Mouse (Mus musculus) midbrain, embryonic 10.5 days (tissue): ENCODE data around the gene Strn3. TPM values are rescaled to one million over a fixed set of nuclear protein-coding genes. Genes with fewer than 3 reads are reported as not detected.

Experiments
- DNase-seq: peaks from one replicate; pipeline ENCODE4 v3.0.0-alpha.2; 2017; ENCODE audit warnings: low spot score
- H3K27ac ChIP-seq: fragments of 300-500 bp; sonication (generic); replicated peaks from 2 replicates; pipeline ENCODE4 v1.5.1; 2016; ENCODE audit warnings: mild to moderate bottlenecking
- H3K27me3 ChIP-seq: fragments of 300-500 bp; sonication (generic); 2 replicates; pipeline ENCODE4 v1.6.1; 2016; ENCODE audit warnings: low read depth, mild to moderate bottlenecking; ENCODE audit not compliant: poor library complexity, severe bottlenecking
- H3K36me3 ChIP-seq: fragments of 300-500 bp; sonication (generic); 2 replicates; pipeline ENCODE4 v1.6.1; 2016; ENCODE audit warnings: mild to moderate bottlenecking, moderate library complexity
- H3K4me1 ChIP-seq: fragments of 300-500 bp; sonication (generic); 2 replicates; pipeline ENCODE4 v1.6.1; 2016
- H3K4me3 ChIP-seq: fragments of 300-500 bp; sonication (generic); 2 replicates; pipeline ENCODE4 v1.5.1; 2016; ENCODE audit warnings: mild to moderate bottlenecking, moderate library complexity
- H3K9me3 ChIP-seq: fragments of 300-500 bp; sonication (generic); replicated peaks from 2 replicates; pipeline ENCODE4 v1.6.1; 2016; ENCODE audit warnings: mild to moderate bottlenecking
- WGBS: fragments of 180-500 bp; shearing (Covaris S2); methylation state at CpG from one replicate; pipeline ENCODE4 v1.1.7; 2016; 5-methylcytosine and 5-hydroxymethylcytosine counted together
- polyA plus RNA-seq: library from polyadenylated mRNA; unstranded; fragments of >200 nt; fragmentation: Nextera tagmentation; extraction: Ambion mirVana; gene quantifications from 2 replicates; pipeline ENCODE4 v1.2.1, GENCODE M21; 2016

Gene Strn3
- 39.3 and 46.0 TPM in 2 replicates for polyA plus RNA-seq

DNA sequence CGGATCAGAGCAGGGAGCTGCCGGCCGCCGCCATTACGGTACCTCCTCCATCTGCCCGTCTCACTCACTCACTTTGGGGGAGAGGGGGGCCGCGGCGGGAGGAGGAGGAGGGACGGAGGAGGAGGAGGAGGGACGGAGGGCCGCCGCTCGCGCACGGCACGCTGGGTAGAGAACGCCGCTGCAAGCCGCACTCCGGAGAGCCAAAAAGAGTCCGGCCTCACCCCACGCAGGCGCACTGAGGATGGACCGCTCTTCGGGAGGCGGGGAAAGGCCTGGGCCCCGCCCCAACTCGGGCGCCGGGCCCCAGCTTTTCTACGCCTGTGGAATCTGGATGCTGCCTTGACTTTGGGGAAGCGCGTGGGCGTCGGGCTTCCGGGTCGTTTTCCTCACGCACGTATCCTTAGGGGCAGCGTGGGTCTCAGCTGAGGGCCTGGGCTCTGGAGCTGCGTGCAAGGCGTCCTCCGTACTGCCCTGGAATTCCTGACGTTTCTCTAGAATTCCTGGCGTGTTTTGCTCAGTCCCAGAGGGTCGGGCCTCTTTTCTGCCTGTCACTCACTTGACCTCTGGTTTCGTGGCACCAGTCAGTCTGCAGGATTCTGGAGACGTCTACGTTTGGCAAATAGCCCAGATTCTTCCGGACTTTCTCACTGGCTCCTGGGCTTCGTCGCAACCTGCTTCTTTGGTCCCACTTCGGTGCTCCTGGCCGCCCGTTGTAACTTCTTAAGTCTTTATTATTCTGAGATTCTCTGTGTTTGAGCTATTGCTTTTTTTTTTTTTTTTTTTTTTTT lies at the start of gene Strn3:
Gene Strn3 (minus strand): TSS at position 53 of the 788 bp plus-strand sequence.
- no peaks in the 10 kb centered on the region for H3K36me3 ChIP-seq
- DNase-seq, result peak; percentile 98
- peaks cover 20% of the 10 kb centered on the region for H3K4me1 ChIP-seq
- H3K27me3 ChIP-seq, result no peaks in the 10 kb centered on the region
- H3K9me3 ChIP-seq, result no peaks in the 10 kb centered on the region
- WGBS, result 0% methylated on average over 56 of the region's 56 CpGs
- peak within 1 kb of the TSS; percentile 100 for H3K27ac ChIP-seq
- peak within 1 kb of the TSS; percentile 98 for H3K4me3 ChIP-seq

GRCm38 (mm10) chr12:51736807-51737206 lies 45.1 kb upstream of the Strn3 start:
- Histone ChIP-seq H3K27me3 (no peaks in the 10 kb centered on the region), H3K4me3 (no peak overlapping the region), H3K4me1 (no peaks in the 10 kb centered on the region), H3K36me3 (peaks cover 9% of the 10 kb centered on the region), H3K9me3 (no peaks in the 10 kb centered on the region), H3K27ac (no peak overlapping the region)
- no peak for DNase-seq
- WGBS, result 47% methylated on average over 1 of the region's 1 CpGs

- Histone ChIP-seq H3K36me3 (peaks cover 5% of the 10 kb centered on the region), H3K4me1 (no peaks in the 10 kb centered on the region), H3K9me3 (no peaks in the 10 kb centered on the region), H3K27ac (no peak overlapping the region), H3K27me3 (no peaks in the 10 kb centered on the region), H3K4me3 (no peak overlapping the region)
- 79% methylated on average over 3 of the region's 3 CpGs for WGBS
- DNase-seq, result no peak
Measured at GRCm38 (mm10) chr12:51736381-51736780, 44.7 kb upstream of the Strn3 start.

DNA sequence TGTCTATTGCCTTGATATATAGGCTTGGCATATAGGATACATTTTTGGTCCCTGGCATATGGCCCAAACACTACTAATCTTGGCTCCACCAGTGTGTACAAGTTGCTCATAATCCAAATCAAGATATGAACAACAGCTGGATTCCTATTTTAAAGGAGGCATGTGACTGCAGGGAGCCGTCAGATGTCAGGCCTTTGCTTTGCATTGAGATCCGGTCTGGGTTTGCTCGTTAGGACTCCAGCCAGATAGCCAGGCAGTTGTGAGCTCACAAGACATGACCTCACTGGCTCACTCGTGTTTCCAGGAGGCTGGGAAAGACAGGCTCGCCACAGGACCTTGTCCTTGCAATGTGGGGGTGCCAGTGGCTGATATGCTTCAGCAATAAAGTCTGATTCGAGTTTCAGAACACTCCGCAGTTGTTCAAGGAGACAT lies 44.2 kb upstream of the Strn3 start:
- Histone ChIP-seq H3K27me3 (no peaks in the 10 kb centered on the region), H3K27ac (no peak overlapping the region), H3K4me3 (no peak overlapping the region), H3K4me1 (no peaks in the 10 kb centered on the region), H3K36me3 (peaks cover 7% of the 10 kb centered on the region), H3K9me3 (no peaks in the 10 kb centered on the region)
- DNase-seq, result no peak
- 75% methylated on average over 7 of the region's 7 CpGs for WGBS

DNA sequence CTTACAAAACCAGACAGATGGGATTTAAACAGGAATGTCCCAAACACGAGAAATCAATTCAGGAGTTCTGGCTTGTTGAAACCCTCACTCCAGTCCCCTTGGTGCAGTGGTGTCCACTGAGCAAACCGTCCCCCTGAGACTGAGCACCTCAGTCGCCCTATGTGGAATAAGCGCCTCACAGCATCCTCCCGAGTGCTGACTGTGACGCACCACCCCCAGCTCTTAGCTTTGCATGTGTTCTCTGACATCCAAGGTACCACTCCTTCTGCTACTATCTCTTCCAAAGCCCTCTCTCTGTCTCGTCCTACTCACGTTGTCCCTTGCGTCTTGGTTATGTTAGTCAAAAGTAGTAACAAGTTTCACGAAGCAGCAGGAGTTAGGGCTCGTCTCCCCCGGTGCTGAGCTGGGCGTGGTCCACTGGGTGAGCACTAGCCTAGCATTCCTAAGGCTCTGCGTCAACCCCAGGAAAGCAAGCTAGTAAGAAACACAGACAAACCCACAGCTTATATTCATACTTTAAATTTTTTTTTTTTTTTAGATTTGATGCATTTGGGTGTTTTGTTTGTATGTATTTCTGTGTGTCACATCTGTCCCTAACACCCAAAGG lies 43.0 kb upstream of the Strn3 start:
- 83% methylated on average over 14 of the region's 14 CpGs for WGBS
- Histone ChIP-seq H3K4me3 (no peak overlapping the region), H3K9me3 (no peaks in the 10 kb centered on the region), H3K27ac (no peak overlapping the region), H3K4me1 (no peaks in the 10 kb centered on the region), H3K36me3 (peaks cover 11% of the 10 kb centered on the region), H3K27me3 (no peaks in the 10 kb centered on the region)
- DNase-seq, result no peak

DNA sequence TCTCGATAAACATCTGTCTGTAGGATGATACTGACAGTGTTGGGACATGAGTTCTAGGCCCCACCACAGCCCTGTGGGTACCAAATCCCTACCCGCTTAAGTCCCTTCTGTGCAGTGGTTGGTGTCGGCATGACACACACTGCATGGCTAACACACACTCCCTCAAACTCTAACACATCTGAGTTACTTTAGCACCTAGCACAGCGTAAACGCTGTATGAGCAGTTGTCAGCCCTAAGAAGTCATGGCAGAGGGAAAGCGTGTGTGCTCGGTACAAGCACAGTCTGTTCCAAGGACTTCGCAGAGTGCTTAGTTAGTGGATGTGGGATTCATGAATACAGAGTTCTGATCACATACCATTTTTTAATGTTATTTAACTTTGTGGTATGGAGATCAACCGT lies 38.1 kb upstream of the Strn3 start:
- Histone ChIP-seq H3K27me3 (no peaks in the 10 kb centered on the region), H3K27ac (no peak overlapping the region), H3K4me3 (no peak overlapping the region), H3K9me3 (no peaks in the 10 kb centered on the region), H3K4me1 (no peaks in the 10 kb centered on the region), H3K36me3 (peaks cover 20% of the 10 kb centered on the region)
- WGBS, result 94% methylated on average over 9 of the region's 9 CpGs
- no peak for DNase-seq

GRCm38 (mm10) chr12:51729058-51729457 lies 37.4 kb upstream of the Strn3 start:
- Histone ChIP-seq H3K27me3 (no peaks in the 10 kb centered on the region), H3K4me3 (no peak overlapping the region), H3K9me3 (no peaks in the 10 kb centered on the region), H3K27ac (no peak overlapping the region), H3K4me1 (no peaks in the 10 kb centered on the region), H3K36me3 (peaks cover 22% of the 10 kb centered on the region)
- 76% methylated on average over 11 of the region's 11 CpGs for WGBS
- no peak for DNase-seq

- Histone ChIP-seq H3K27ac (no peak overlapping the region), H3K4me3 (no peak overlapping the region), H3K9me3 (no peaks in the 10 kb centered on the region), H3K36me3 (peaks cover 33% of the 10 kb centered on the region), H3K27me3 (no peaks in the 10 kb centered on the region), H3K4me1 (no peaks in the 10 kb centered on the region)
- no peak for DNase-seq
- 95% methylated on average over 8 of the region's 8 CpGs for WGBS
Measured at GRCm38 (mm10) chr12:51721836-51722235, 30.1 kb upstream of the Strn3 start.

- peaks cover 25% of the 10 kb centered on the region for H3K36me3 ChIP-seq
- DNase-seq, result no peak
- H3K27me3 ChIP-seq, result no peaks in the 10 kb centered on the region
- 91% methylated on average over 6 of the region's 6 CpGs for WGBS
- no peaks in the 10 kb centered on the region for H3K9me3 ChIP-seq
- H3K4me1 ChIP-seq, result no peaks in the 10 kb centered on the region
- no peak overlapping the region for H3K27ac ChIP-seq
- H3K4me3 ChIP-seq, result no peak overlapping the region
Measured at GRCm38 (mm10) chr12:51718617-51719016, 26.9 kb upstream of the Strn3 start.

DNA sequence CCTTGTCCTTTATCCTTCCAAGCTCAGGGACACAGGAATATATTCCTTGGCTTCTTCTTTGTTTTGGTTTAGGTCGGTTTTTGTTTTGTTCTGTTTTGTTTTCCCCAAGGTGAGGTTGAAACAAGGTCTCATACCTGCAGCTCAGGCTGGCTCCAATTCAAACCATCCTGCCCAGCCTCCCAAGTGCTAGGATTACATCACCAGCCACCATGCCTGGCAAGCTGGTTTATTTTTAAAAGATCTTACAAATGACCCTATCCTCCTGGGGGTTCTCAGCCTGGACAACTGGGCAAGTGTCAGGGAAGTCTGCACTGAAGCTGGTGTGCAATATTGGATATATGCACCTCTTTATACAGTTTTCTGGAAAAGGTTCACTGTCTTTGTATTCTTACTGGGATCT lies 21.0 kb upstream of the Strn3 start:
- Histone ChIP-seq H3K27me3 (no peaks in the 10 kb centered on the region), H3K4me1 (0 out of 2 replicates have a peak, but pooled peaks cover 5% of the 10 kb centered on the region), H3K36me3 (peaks cover 3% of the 10 kb centered on the region; the same call in 1 of the 2 replicates), H3K27ac (no peak overlapping the region), H3K9me3 (no peaks in the 10 kb centered on the region), H3K4me3 (no peak overlapping the region)
- no peak for DNase-seq
- WGBS, result 63% methylated on average over 1 of the region's 1 CpGs

DNA sequence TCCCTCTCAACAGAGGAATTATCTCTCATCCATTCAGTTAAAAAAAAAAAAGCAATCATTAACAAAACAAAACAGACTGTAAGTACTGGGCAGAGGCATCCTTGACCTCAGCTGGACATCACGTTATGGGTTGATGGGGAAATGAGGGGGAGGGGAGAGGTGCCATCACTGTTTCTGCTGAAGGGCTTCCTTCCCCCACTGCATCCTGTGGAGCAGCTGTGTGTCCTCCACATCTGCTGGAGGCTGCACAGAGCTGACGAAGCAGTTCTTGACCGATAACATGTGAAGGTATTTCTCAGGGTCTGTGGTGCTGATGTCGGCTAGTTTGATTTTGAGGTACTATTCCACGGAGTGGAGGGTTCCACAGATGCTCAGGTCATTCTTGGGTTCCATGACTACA lies 18.5 kb upstream of the Strn3 start:
- no peaks in the 10 kb centered on the region for H3K9me3 ChIP-seq
- H3K36me3 ChIP-seq, result no peaks in the 10 kb centered on the region
- DNase-seq, result no peak
- no peak overlapping the region for H3K27ac ChIP-seq
- H3K27me3 ChIP-seq, result no peaks in the 10 kb centered on the region
- H3K4me1 ChIP-seq, result 0 out of 2 replicates have a peak, but pooled peaks cover 5% of the 10 kb centered on the region
- WGBS, result 80% methylated on average over 5 of the region's 5 CpGs
- H3K4me3 ChIP-seq, result no peak overlapping the region

- Histone ChIP-seq H3K27ac (no peak overlapping the region), H3K9me3 (no peaks in the 10 kb centered on the region), H3K4me1 (0 out of 2 replicates have a peak, but pooled peaks cover 5% of the 10 kb centered on the region), H3K36me3 (no peaks in the 10 kb centered on the region), H3K27me3 (no peaks in the 10 kb centered on the region), H3K4me3 (no peak overlapping the region)
- no peak for DNase-seq
- 75% methylated on average over 3 of the region's 3 CpGs for WGBS
Measured at GRCm38 (mm10) chr12:51709741-51710140, 18.0 kb upstream of the Strn3 start.
